Mouse (Mus musculus) cortical plate, adult 2 months (tissue): Measurements from ENCODE around the gene Plekhh2.

Source experiments
- CTCF ChIP-seq: fragments of 200-500 bp; IDR thresholded peaks from 2 replicates; pipeline ENCODE4 v1.5.1; 2011; ENCODE audit warnings: mild to moderate bottlenecking, control low read depth, low read length; ENCODE audit not compliant: insufficient read depth; ENCODE audit errors: extremely low read depth
- POLR2A ChIP-seq: fragments of 200-500 bp; IDR thresholded peaks from 2 replicates; pipeline ENCODE4 v1.6.1; 2011; ENCODE audit warnings: mild to moderate bottlenecking, low read length, control low read depth; ENCODE audit not compliant: insufficient read depth; ENCODE audit errors: extremely low read depth

- TF ChIP-seq CTCF: no peak
- no peak for TF ChIP-seq POLR2A
Observed at GRCm38 (mm10) chr17:84656653-84657421, 145.1 kb downstream of the Plekhh2 start.
